Mouse (Mus musculus) heart, postnatal 0 days (tissue): Measurements from ENCODE around the gene Plod1.

Experiments used
- CTCF ChIP-seq: IDR thresholded peaks from 2 replicates; pipeline ENCODE4 v1.5.1; 2016; ENCODE audit warnings: antibody characterized with exemption, control low read depth, low read depth
- EP300 ChIP-seq: IDR thresholded peaks from 2 replicates; pipeline ENCODE4 v1.6.1; 2016; ENCODE audit warnings: antibody characterized with exemption, low read depth

GRCm38 (mm10) chr4:147902906-147903500, 33.6 kb downstream of the Plod1 start:
- TF ChIP-seq EP300: no peak
- TF ChIP-seq CTCF: no peak
